26 mouse cellular contexts compared by ENCODE assay signal in the genomic region with DNA sequence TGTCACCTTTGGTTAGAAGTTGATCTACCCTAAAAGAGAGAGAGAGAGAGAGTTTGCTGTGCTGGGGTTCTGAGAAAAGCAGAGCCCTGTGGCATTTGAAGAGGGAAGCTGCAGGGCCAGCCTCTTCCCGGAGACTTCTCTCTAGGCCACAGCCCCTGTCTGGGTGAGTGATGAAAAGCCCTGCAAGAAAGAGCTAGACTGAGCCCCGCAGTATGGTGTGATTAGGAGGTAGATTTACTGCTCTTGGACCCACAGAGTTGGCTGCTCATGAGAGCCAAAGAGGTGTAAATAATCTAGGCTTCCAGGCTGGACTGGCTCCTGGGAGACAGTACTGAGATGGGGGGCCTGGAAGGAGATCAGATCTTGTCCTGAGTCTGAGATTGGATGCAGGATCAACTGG.
DNase-seq lines count a peak whose midpoint lies in the region; ATAC-seq and TF ChIP-seq lines count a peak whose summit lies in the region.
"Had no signal": no experiment of that assay in that cellular context is flagged by ENCODE, and none has a peak within 500 bp of the region (broad histone marks: within the 10 kb centered on the region; RNA-seq: fewer than 3 reads in every experiment).

No protein-coding gene starts in this region.

- H3K4me1 ChIP-seq in hindbrain, embryonic 13.5 days (replicated peaks): peaks cover 32% of the 10 kb centered on the region
- H3K4me1 ChIP-seq in hindbrain, postnatal 0 days (ENCODE audit: insufficient read depth, low read length): no peaks in the 10 kb centered on the region
- H3K4me1 ChIP-seq in kidney, postnatal 0 days (replicated peaks; ENCODE audit: insufficient read depth, low read length): no peaks in the 10 kb centered on the region
- peaks cover 34% of the 10 kb centered on the region for H3K4me1 ChIP-seq in neural tube, embryonic 15.5 days
- H3K4me1 ChIP-seq: liver, embryonic 12.5 days had no signal

- peak overlapping the region; percentile 42 for H3K27ac ChIP-seq in hindbrain, embryonic 13.5 days
- H3K27ac ChIP-seq in hindbrain, postnatal 0 days: no peak overlapping the region
- H3K27ac ChIP-seq in kidney, postnatal 0 days: no peak overlapping the region
- H3K27ac ChIP-seq in neural tube, embryonic 15.5 days (replicated peaks): peak overlapping the region; percentile 48; the same call in 1 of the 2 replicates
- H3K27ac ChIP-seq: hindbrain, embryonic 10.5 days; layer of hippocampus, adult 2 months; left cerebral cortex, adult 2 months; liver, embryonic 12.5 days; midbrain, embryonic 12.5 days had no signal

- no peak for ATAC-seq in hindbrain, embryonic 13.5 days (ENCODE audit: low FRiP score)
- no peak for ATAC-seq in hindbrain, postnatal 0 days
- no peak for ATAC-seq in kidney, postnatal 0 days (replicated peaks; ENCODE audit: low FRiP score, low read depth)
- peak; percentile 68; the same call in 1 of the 2 replicates for ATAC-seq in neural tube, embryonic 15.5 days (ENCODE audit: low FRiP score)
- ATAC-seq: intestine, postnatal 0 days; liver, embryonic 12.5 days; liver, postnatal 0 days had no signal

- no peaks in the 10 kb centered on the region for H3K9me3 ChIP-seq in hindbrain, embryonic 13.5 days
- H3K9me3 ChIP-seq in hindbrain, postnatal 0 days (ENCODE audit: low read length): no peaks in the 10 kb centered on the region
- no peaks in the 10 kb centered on the region for H3K9me3 ChIP-seq in kidney, postnatal 0 days (replicated peaks; ENCODE audit: low read length)
- no peaks in the 10 kb centered on the region for H3K9me3 ChIP-seq in neural tube, embryonic 15.5 days (replicated peaks)
- H3K9me3 ChIP-seq: hindbrain, embryonic 10.5 days; liver, embryonic 12.5 days; midbrain, embryonic 12.5 days had no signal

- H3K27me3 ChIP-seq in hindbrain, embryonic 13.5 days: no peaks in the 10 kb centered on the region
- H3K27me3 ChIP-seq in hindbrain, postnatal 0 days (ENCODE audit: insufficient read depth, low read length): no peaks in the 10 kb centered on the region
- no peaks in the 10 kb centered on the region for H3K27me3 ChIP-seq in kidney, postnatal 0 days (ENCODE audit: insufficient read depth, low read length)
- no peaks in the 10 kb centered on the region for H3K27me3 ChIP-seq in neural tube, embryonic 15.5 days (replicated peaks)
- H3K27me3 ChIP-seq: liver, embryonic 12.5 days; midbrain, embryonic 12.5 days had no signal

- 55% methylated on average over 2 of the region's 2 CpGs for WGBS in hindbrain, embryonic 13.5 days
- WGBS in hindbrain, postnatal 0 days: 50% methylated on average over 2 of the region's 2 CpGs
- WGBS in kidney, postnatal 0 days: 17% methylated on average over 2 of the region's 2 CpGs
- 0% methylated on average over 2 of the region's 2 CpGs for WGBS in neural tube, embryonic 15.5 days

- H3K36me3 ChIP-seq in hindbrain, embryonic 13.5 days: peaks cover 18% of the 10 kb centered on the region
- peaks cover 3% of the 10 kb centered on the region; the same call in 1 of the 2 replicates for H3K36me3 ChIP-seq in hindbrain, postnatal 0 days (ENCODE audit: insufficient read depth, low read length)
- no peaks in the 10 kb centered on the region for H3K36me3 ChIP-seq in kidney, postnatal 0 days (ENCODE audit: insufficient read depth, low read length)
- peaks cover 5% of the 10 kb centered on the region; the same call in 1 of the 2 replicates for H3K36me3 ChIP-seq in neural tube, embryonic 15.5 days
- H3K36me3 ChIP-seq: liver, embryonic 12.5 days; midbrain, embryonic 12.5 days had no signal

- no peak overlapping the region for H3K9ac ChIP-seq in hindbrain, embryonic 13.5 days
- no peak overlapping the region for H3K9ac ChIP-seq in hindbrain, postnatal 0 days (replicated peaks; ENCODE audit: low read length)
- no peak overlapping the region for H3K9ac ChIP-seq in kidney, postnatal 0 days (ENCODE audit: low read depth, low read length)
- no peak overlapping the region for H3K9ac ChIP-seq in neural tube, embryonic 15.5 days (replicated peaks)
- H3K9ac ChIP-seq: liver, embryonic 12.5 days; liver, postnatal 0 days; midbrain, embryonic 12.5 days had no signal

- no peak overlapping the region for H3K4me3 ChIP-seq in hindbrain, embryonic 13.5 days
- H3K4me3 ChIP-seq in hindbrain, postnatal 0 days (ENCODE audit: low read length): no peak overlapping the region
- no peak overlapping the region for H3K4me3 ChIP-seq in kidney, postnatal 0 days (replicated peaks; ENCODE audit: low read depth, low read length)
- no peak overlapping the region for H3K4me3 ChIP-seq in neural tube, embryonic 15.5 days (replicated peaks)
- H3K4me3 ChIP-seq: erythroblast, embryonic 14.5 days; hindbrain, embryonic 10.5 days; layer of hippocampus, adult 2 months; left cerebral cortex, adult 2 months; liver, embryonic 12.5 days; midbrain, embryonic 12.5 days had no signal

- no peak for TF ChIP-seq CTCF in hindbrain, postnatal 0 days (IDR thresholded peaks at IDR 0.05; ENCODE audit: low read depth)
- no peak for TF ChIP-seq CTCF in kidney, postnatal 0 days (IDR thresholded peaks at IDR 0.05; ENCODE audit: low read depth)

- DNase-seq in hindbrain, postnatal 0 days (ENCODE audit: low spot score): no peak
- peak; percentile 48 for DNase-seq in kidney, postnatal 0 days (ENCODE audit: low spot score)
- DNase-seq in kidney, adult 11 months: no peak
- peak; percentile 17 for DNase-seq in mesoderm, embryonic 11.5 days (ENCODE audit: low read depth, low spot score)
- DNase-seq in frontal cortex, postnatal 36 days (ENCODE audit: low spot score in 2 of 2): no peak
- DNase-seq: adrenal gland, postnatal 25 days; B cell, adult 2 months; cerebellum, adult 11-12 months; cerebellum, postnatal 10 days; gastrocnemius, postnatal 36 days; heart, postnatal 14 days; kidney, postnatal 36 days; liver, postnatal 0 days; lung, postnatal 36 days; right cerebral cortex, postnatal 4 days; thymus, adult 2 months; thymus, postnatal 36 days had no signal

- H3K4me2 ChIP-seq in hindbrain, embryonic 13.5 days: no peak overlapping the region
- H3K4me2 ChIP-seq in hindbrain, postnatal 0 days (ENCODE audit: low read depth, low read length): no peak overlapping the region
- H3K4me2 ChIP-seq in kidney, postnatal 0 days (ENCODE audit: low read length): no peak overlapping the region
- H3K4me2 ChIP-seq in neural tube, embryonic 15.5 days: no peak overlapping the region
- H3K4me2 ChIP-seq: liver, embryonic 12.5 days; midbrain, embryonic 12.5 days had no signal

Comparison
In these comparisons a context has a peak if more than half of its experiments do, and no peak if none do; other contexts are left out.
1. H3K27ac ChIP-seq: peak in hindbrain, embryonic 13.5 days (single experiment) and neural tube, embryonic 15.5 days (single experiment); none in hindbrain, postnatal 0 days (single experiment) and kidney, postnatal 0 days (single experiment).
2. DNase-seq: peak in kidney, postnatal 0 days (single experiment) and mesoderm, embryonic 11.5 days (single experiment); none in hindbrain, postnatal 0 days (single experiment), kidney, adult 11 months (single experiment) and frontal cortex, postnatal 36 days (0 of 2).